Mouse (Mus musculus) liver, postnatal 0 days (tissue): Measurements from ENCODE around the gene Sec24b. TPM values are rescaled to one million over a fixed set of nuclear protein-coding genes. Genes with fewer than 3 reads are reported as not detected.

Source experiments
- ATAC-seq: fragments of 200-750 bp; cut with Nextera tagmentation; 2 replicates; pipeline ENCODE4 v1.8.0; 2017; ENCODE audit warnings: mild to moderate bottlenecking, moderate library complexity
- DNase-seq: peaks from one replicate; pipeline ENCODE4 v3.0.0-alpha.2; 2016
- H3K27ac ChIP-seq: fragments of 300-500 bp; sonication (generic); 2 replicates; pipeline ENCODE4 v1.5.1; 2014; ENCODE audit warnings: antibody characterized with exemption, moderate library complexity, mild to moderate bottlenecking, low read depth
- H3K27me3 ChIP-seq: fragments of 300-500 bp; sonication (generic); 2 replicates; pipeline ENCODE4 v1.6.1; 2014; ENCODE audit warnings: low read length, control low read depth, mixed read lengths; ENCODE audit not compliant: insufficient read depth
- H3K36me3 ChIP-seq: fragments of 300-500 bp; sonication (generic); replicated peaks from 2 replicates; pipeline ENCODE4 v1.6.1; 2014; ENCODE audit warnings: mild to moderate bottlenecking, control low read depth, low read length, moderate library complexity, mixed read lengths; ENCODE audit not compliant: insufficient read depth
- H3K4me1 ChIP-seq: fragments of 300-500 bp; sonication (generic); 2 replicates; pipeline ENCODE4 v1.6.1; 2014; ENCODE audit warnings: antibody characterized with exemption, mild to moderate bottlenecking, control low read depth; ENCODE audit not compliant: insufficient read depth
- H3K4me2 ChIP-seq: fragments of 300-500 bp; sonication (generic); 2 replicates; pipeline ENCODE4 v1.6.1; 2014; ENCODE audit warnings: low read depth, mild to moderate bottlenecking, low read length, moderate library complexity, mixed read lengths
- H3K4me3 ChIP-seq: fragments of 300-500 bp; sonication (generic); 2 replicates; pipeline ENCODE4 v1.5.1; 2014; ENCODE audit warnings: low read depth, low read length
- H3K9ac ChIP-seq: fragments of 300-500 bp; sonication (generic); replicated peaks from 2 replicates; pipeline ENCODE4 v1.6.1; 2014; ENCODE audit warnings: mild to moderate bottlenecking, moderate library complexity
- H3K9me3 ChIP-seq: fragments of 300-500 bp; sonication (generic); 2 replicates; pipeline ENCODE4 v1.6.1; 2016; ENCODE audit warnings: mild to moderate bottlenecking, control low read depth, low read length, mixed read lengths
- CTCF ChIP-seq: sonication (generic); IDR thresholded peaks from 2 replicates; pipeline ENCODE4 v1.5.1; 2016; ENCODE audit warnings: antibody characterized with exemption, low read depth
- EP300 ChIP-seq: IDR thresholded peaks from 2 replicates; pipeline ENCODE4 v1.6.1; 2016; ENCODE audit warnings: antibody characterized with exemption, low read depth, mild to moderate bottlenecking
- WGBS: fragments of 180-500 bp; shearing (Covaris S2); extraction: QIAGEN DNeasy Blood & Tissue Kit; methylation state at CpG from one replicate; pipeline ENCODE4 v1.1.7; 2014; ENCODE audit not compliant: insufficient replicate concordance; 5-methylcytosine and 5-hydroxymethylcytosine counted together
- polyA plus RNA-seq: library from polyadenylated mRNA; unstranded; fragments of >200 nt; fragmentation: Nextera tagmentation; extraction: Ambion mirVana; gene quantifications from 2 replicates; pipeline ENCODE4 v1.2.1, GENCODE M21; 2015

Sec24b gene
- polyA plus RNA-seq: 4.5 and 5.4 TPM in 2 replicates

GRCm38 (mm10) chr3:130061281-130061680 lies at the start of gene Sec24b:
Gene Sec24b, minus strand, starts transcription at chr3:130061553.
- Histone ChIP-seq H3K9ac (peak within 1 kb of the TSS; percentile 88), H3K4me2 (peak within 1 kb of the TSS; percentile 91), H3K36me3 (no peaks in the 10 kb centered on the region), H3K27me3 (no peaks in the 10 kb centered on the region), H3K4me1 (peaks cover 27% of the 10 kb centered on the region), H3K9me3 (no peaks in the 10 kb centered on the region), H3K4me3 (peak within 1 kb of the TSS; percentile 84), H3K27ac (peak within 1 kb of the TSS; percentile 97)
- DNase-seq: peak; percentile 31
- WGBS: 13% methylated on average over 12 of the region's 12 CpGs
- TF ChIP-seq EP300 (no peak), CTCF (no peak)
- ATAC-seq: no peak

GRCm38 (mm10) chr3:130104471-130104870 lies 43.1 kb upstream of the Sec24b start:
- Histone ChIP-seq H3K4me1 (no peaks in the 10 kb centered on the region), H3K4me3 (no peak overlapping the region), H3K36me3 (no peaks in the 10 kb centered on the region), H3K9me3 (no peaks in the 10 kb centered on the region), H3K27ac (no peak overlapping the region), H3K4me2 (no peak overlapping the region), H3K9ac (no peak overlapping the region), H3K27me3 (no peaks in the 10 kb centered on the region)
- no peak for ATAC-seq
- TF ChIP-seq CTCF: no peak
- TF ChIP-seq EP300: no peak
- 66% methylated on average over 9 of the region's 9 CpGs for WGBS
- no peak for DNase-seq

- H3K27ac ChIP-seq: no peak overlapping the region
- ATAC-seq (no peak), DNase-seq (peak; percentile 29)
- H3K9ac ChIP-seq: no peak overlapping the region
- H3K4me1 ChIP-seq: no peaks in the 10 kb centered on the region
- no peak overlapping the region for H3K4me3 ChIP-seq
- no peaks in the 10 kb centered on the region for H3K9me3 ChIP-seq
- TF ChIP-seq EP300: no peak
- TF ChIP-seq CTCF: peak; percentile 57
- 65% methylated on average over 8 of the region's 8 CpGs for WGBS
- no peak overlapping the region for H3K4me2 ChIP-seq
- H3K36me3 ChIP-seq: no peaks in the 10 kb centered on the region
- no peaks in the 10 kb centered on the region for H3K27me3 ChIP-seq
Measured at GRCm38 (mm10) chr3:130103486-130103885, 42.1 kb upstream of the Sec24b start.

- Histone ChIP-seq H3K4me2 (no peak overlapping the region), H3K9me3 (no peaks in the 10 kb centered on the region), H3K9ac (no peak overlapping the region), H3K27ac (no peak overlapping the region), H3K4me3 (no peak overlapping the region), H3K4me1 (no peaks in the 10 kb centered on the region), H3K36me3 (no peaks in the 10 kb centered on the region), H3K27me3 (no peaks in the 10 kb centered on the region)
- TF ChIP-seq EP300 (no peak), CTCF (peak; percentile 75)
- ATAC-seq (no peak), DNase-seq (peak; percentile 30)
- WGBS: 34% methylated on average over 5 of the region's 5 CpGs
Measured at GRCm38 (mm10) chr3:130095160-130095781, 33.9 kb upstream of the Sec24b start.

GRCm38 (mm10) chr3:130094125-130094704 lies 32.9 kb upstream of the Sec24b start:
- no peaks in the 10 kb centered on the region for H3K4me1 ChIP-seq
- H3K4me3 ChIP-seq: no peak overlapping the region
- H3K9ac ChIP-seq: no peak overlapping the region
- no peak for ATAC-seq
- 67% methylated on average over 5 of the region's 5 CpGs for WGBS
- no peak for TF ChIP-seq EP300
- TF ChIP-seq CTCF: no peak
- no peak overlapping the region for H3K4me2 ChIP-seq
- no peak overlapping the region for H3K27ac ChIP-seq
- no peak for DNase-seq
- H3K36me3 ChIP-seq: no peaks in the 10 kb centered on the region
- no peaks in the 10 kb centered on the region for H3K27me3 ChIP-seq
- no peaks in the 10 kb centered on the region for H3K9me3 ChIP-seq

GRCm38 (mm10) chr3:130090460-130090859 lies 29.1 kb upstream of the Sec24b start:
- no peak overlapping the region for H3K27ac ChIP-seq
- H3K27me3 ChIP-seq: no peaks in the 10 kb centered on the region
- ATAC-seq (no peak), DNase-seq (no peak)
- no peaks in the 10 kb centered on the region for H3K9me3 ChIP-seq
- no peak overlapping the region for H3K9ac ChIP-seq
- H3K4me2 ChIP-seq: no peak overlapping the region
- WGBS: 69% methylated on average over 9 of the region's 9 CpGs
- H3K4me3 ChIP-seq: no peak overlapping the region
- TF ChIP-seq CTCF (no peak), EP300 (no peak)
- no peaks in the 10 kb centered on the region for H3K36me3 ChIP-seq
- H3K4me1 ChIP-seq: no peaks in the 10 kb centered on the region
